Mouse (Mus musculus) embryonic stem cell, embryonic (primary cell): Measurements from ENCODE around the gene Prr30.
"Not testable (repeated sequence)": the region's sequence is repeated elsewhere in the genome, so short reads cannot be mapped to it uniquely, and the experiment has no call there.

ENCODE experiments used
- CTCF ChIA-PET, 4 experiments: fragments of 300-600 bp in 2 of 4; fragments of 350-600 bp in 2 of 4; sonication (Branson Sonifier 250); formaldehyde crosslinking; loops; one replicate each; lab custom pipeline; 2022; ENCODE audit warnings: inconsistent platforms in 2 of 4; lab: Charles Lee
- POLR2A ChIA-PET, 4 experiments: fragments of 300-600 bp in 2 of 4; fragments of 350-600 bp in 2 of 4; sonication (Branson Sonifier 250); formaldehyde crosslinking; loops; one replicate each; lab custom pipeline; 2022; ENCODE audit warnings: antibody characterized with exemption in 4 of 4, inconsistent platforms in 1 of 4; lab: Charles Lee

Prr30 gene

DNA sequence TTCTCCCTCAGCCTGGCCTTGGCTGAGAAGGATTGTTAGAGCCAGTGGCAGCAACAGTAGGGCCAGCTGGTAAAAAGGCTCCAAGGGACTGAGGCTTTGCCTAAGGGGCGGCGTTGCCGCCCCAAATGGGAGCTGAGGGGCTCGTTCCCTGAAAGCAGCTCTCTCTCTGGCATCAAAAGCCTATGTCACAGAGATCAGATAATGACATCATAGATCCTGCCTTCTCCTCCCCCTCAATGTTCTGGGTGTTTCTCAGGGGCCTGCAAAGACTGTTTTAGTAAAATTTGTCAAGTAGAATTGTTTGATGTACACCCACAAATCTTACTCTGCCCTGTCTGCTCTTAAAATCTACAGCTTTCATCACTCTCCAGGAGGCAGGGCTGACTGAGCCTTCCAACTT, at the start of gene Prr30:
Prr30 (minus strand) TSS at position 101 of the 400 bp plus-strand sequence.
- ChIA-PET POLR2A (interaction anchor here in 1 of 4 experiments (0.6 kb wide), 1 partner anchor 1623 kb away, joined by 4 read pairs; no protein-coding TSS in a partner anchor), CTCF (no interaction called here)

DNA sequence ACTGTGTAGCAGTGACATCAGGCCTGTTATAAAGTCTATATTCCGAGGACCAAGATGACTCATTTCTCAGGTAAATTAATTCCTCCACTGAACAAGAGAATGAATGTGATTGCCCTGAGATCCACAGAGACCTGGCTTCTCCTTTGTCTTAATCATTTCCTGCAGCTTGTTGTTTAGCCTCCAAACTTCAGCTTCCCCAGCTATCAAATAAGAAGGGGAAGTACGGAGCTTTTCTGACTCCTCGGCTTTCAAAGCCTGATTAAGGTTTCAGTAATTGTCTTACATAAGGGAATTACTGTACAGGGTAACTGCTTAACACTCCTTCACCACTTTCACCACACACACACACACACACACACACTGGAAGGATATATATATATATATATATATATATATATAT, 46.7 kb upstream of the Prr30 start:
- POLR2A ChIA-PET, result no interaction called here
- CTCF ChIA-PET, result no interaction called here

DNA sequence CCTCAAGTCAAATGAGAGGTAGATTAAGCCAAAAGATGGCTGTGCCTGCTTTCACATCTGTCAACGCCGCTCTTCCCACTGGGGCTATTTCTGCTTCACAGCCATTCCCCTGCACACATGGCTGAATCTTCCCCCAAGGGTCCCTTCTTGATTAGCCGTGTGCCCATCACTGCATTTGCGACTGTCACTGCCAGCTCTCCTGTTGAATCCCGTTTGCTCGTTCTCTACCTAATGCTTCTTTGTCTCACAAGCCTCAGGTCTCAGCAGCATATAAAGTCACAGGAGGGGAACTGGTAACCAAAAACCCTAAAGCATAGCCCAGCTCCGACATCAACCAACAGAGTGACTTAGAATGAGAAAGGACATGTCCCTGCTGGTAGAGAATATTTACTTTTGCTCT, 45.6 kb upstream of the Prr30 start:
- POLR2A ChIA-PET, result no interaction called here
- CTCF ChIA-PET, result no interaction called here

DNA sequence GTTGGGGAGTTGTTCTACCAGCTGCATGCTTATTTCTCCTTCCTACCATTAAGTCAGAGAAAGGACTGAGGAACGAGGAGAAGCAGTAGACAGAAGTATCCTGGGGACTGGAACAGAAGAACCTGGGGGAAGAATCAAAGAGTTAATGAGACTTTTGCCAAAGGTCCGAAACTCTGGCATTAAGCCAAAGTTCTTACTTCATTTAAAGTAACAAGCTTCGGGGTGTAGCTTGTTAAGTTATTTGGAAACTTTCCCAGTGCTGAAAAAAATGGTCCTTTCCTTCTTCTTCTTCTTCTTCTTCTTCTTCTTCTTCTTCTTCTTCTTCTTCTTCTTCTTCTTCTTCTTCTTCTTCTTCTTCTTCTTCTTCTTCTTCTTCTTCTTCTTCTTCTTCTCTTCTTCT, 44.3 kb upstream of the Prr30 start:
- POLR2A ChIA-PET, CTCF ChIA-PET: not testable (repeated sequence)

DNA sequence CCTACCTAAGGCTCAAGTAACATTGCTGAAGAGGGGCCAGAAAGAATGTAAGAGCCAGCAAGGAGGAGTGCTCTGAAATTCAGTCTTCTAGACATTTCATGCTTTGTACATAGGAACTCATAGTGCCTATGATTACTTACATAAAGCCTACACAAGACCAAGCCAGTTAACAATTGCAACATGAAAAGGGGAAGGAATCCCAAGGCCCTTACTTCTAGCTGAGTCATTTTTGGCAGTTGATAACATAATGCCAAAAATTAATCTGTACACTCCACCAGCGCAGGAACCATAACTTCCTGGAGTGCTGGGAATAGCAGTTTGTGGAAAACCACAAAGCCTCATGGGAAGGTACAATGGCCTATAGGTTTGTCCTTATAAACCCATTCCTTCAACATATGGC, 37.8 kb upstream of the Prr30 start:
- ChIA-PET POLR2A (no interaction called here), CTCF (no interaction called here)

DNA sequence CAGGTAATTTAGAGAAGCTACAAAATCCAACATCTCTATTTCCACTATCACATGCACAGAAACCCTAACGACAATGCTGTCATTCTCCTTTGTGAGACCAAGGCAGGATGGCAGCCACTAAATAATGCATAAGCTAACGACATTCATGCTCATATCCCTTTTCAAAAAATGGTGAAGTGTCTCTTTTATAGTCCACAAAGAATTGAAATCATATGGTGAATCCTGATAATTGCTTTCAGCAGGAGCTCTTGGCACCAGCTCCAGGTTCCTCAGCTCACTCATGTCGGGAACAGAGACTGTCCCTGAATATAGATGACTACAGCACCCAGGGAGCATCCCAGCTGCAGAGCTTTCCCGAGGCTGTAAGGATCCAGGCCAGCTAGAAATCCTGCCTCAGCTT, 28.9 kb upstream of the Prr30 start:
- ChIA-PET CTCF (interaction anchor here in 1 of 4 experiments (0.6 kb wide), 1 partner anchor 9 kb away, joined by 3 read pairs; no protein-coding TSS in a partner anchor), POLR2A (no interaction called here)

DNA sequence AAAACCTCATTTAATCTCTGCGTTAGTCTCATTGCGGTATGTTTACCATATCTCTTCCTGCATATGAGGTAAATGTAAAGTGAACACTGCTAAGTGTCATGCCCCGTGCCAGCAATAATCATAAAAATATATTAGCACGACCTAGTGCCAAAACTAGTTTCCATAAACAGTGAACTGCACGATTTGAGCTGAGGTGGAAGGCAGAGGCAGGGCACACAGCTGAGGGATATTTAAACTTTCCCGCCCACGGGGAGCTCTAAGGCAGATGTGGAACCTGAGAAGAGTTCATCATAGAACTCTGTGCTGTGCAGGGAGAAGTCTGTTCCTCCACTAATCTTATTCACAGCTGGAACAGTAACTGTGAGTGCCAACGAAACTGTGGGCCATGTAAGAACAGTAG, 22.2 kb upstream of the Prr30 start:
- POLR2A ChIA-PET, result no interaction called here
- CTCF ChIA-PET, result no interaction called here

DNA sequence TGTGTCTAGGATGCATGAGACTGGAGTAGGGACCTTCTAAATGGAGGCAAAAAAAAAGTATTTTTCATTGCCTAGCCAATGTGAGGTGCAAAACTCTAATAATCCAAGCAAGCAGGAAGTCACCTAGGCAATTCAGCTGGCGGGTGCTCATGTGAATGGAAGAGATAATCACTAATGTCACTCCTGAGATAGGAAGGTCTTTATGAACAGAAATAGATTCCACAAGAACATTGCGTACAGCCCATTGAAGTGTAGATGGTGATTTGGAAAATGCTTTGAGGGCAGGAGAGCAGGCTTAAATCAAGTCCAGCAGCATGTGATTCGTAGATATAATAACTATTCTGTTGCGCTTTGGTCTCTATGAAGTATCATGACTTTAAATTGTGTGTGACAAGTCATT, 27.9 kb downstream of the Prr30 start:
- POLR2A ChIA-PET, result no interaction called here

More for the DNA sequence above, 27.9 kb downstream of the Prr30 start:
- CTCF ChIA-PET, result interaction anchor here in 1 of 4 experiments (0.5 kb wide), 1 partner anchor 55 kb away, joined by 4 read pairs; no protein-coding TSS in a partner anchor
